Mouse (Mus musculus) heart, embryonic 11.5 days (tissue): Measurements from ENCODE around the gene CN725425. TPM values are rescaled to one million over a fixed set of nuclear protein-coding genes. Genes with fewer than 3 reads are reported as not detected.

Experiments
- ATAC-seq: fragments of 200-750 bp; cut with Nextera tagmentation; replicated peaks from 2 replicates; pipeline ENCODE4 v1.8.0; 2017; ENCODE audit warnings: moderate library complexity; ENCODE audit not compliant: insufficient number of reproducible peaks, low FRiP score, low TSS enrichment
- H3K27ac ChIP-seq: fragments of 300-500 bp; sonication (generic); 2 replicates; pipeline ENCODE4 v1.5.1; 2014; ENCODE audit warnings: mild to moderate bottlenecking, low read depth, low read length
- H3K27me3 ChIP-seq: fragments of 300-500 bp; sonication (generic); 2 replicates; pipeline ENCODE4 v1.6.1; 2014; ENCODE audit warnings: mild to moderate bottlenecking, low read length, mixed read lengths; ENCODE audit not compliant: control insufficient read depth, insufficient read depth
- H3K36me3 ChIP-seq: fragments of 300-500 bp; sonication (generic); 2 replicates; pipeline ENCODE4 v1.6.1; 2014; ENCODE audit warnings: mild to moderate bottlenecking, low read length, moderate library complexity, mixed read lengths; ENCODE audit not compliant: control insufficient read depth, insufficient read depth
- H3K4me1 ChIP-seq: fragments of 300-500 bp; sonication (generic); 2 replicates; pipeline ENCODE4 v1.6.1; 2014; ENCODE audit warnings: low read length; ENCODE audit not compliant: control insufficient read depth, insufficient read depth
- H3K4me2 ChIP-seq: fragments of 300-500 bp; sonication (generic); 2 replicates; pipeline ENCODE4 v1.6.1; 2014; ENCODE audit warnings: mild to moderate bottlenecking, moderate library complexity
- H3K4me3 ChIP-seq: fragments of 300-500 bp; sonication (generic); 2 replicates; pipeline ENCODE4 v1.5.1; 2014; ENCODE audit warnings: low read depth, low read length
- H3K9ac ChIP-seq: fragments of 300-500 bp; sonication (generic); 2 replicates; pipeline ENCODE4 v1.6.1; 2014; ENCODE audit warnings: mild to moderate bottlenecking, low read depth, low read length, moderate library complexity
- H3K9me3 ChIP-seq: fragments of 300-500 bp; sonication (generic); replicated peaks from 2 replicates; pipeline ENCODE4 v1.6.1; 2016; ENCODE audit warnings: low read length; ENCODE audit not compliant: control insufficient read depth
- WGBS: fragments of 180-500 bp; shearing (Covaris S2); extraction: QIAGEN DNeasy Blood & Tissue Kit; methylation state at CpG from one replicate; pipeline ENCODE4 v1.1.7; 2014; ENCODE audit not compliant: insufficient replicate concordance; 5-methylcytosine and 5-hydroxymethylcytosine counted together
- polyA plus RNA-seq: library from polyadenylated mRNA; unstranded; fragments of >200 nt; fragmentation: Nextera tagmentation; extraction: Ambion mirVana; gene quantifications from 2 replicates; pipeline ENCODE4 v1.2.1, GENCODE M21; 2014

The CN725425 gene
- polyA plus RNA-seq: not detected in 2 replicates

GRCm38 (mm10) chr15:91199256-91199905, at the start of gene CN725425:
Gene CN725425, plus strand, starts transcription at chr15:91199494.
- H3K9ac ChIP-seq: no peak within 1 kb of the TSS
- 85% methylated on average over 30 of the region's 30 CpGs for WGBS
- no peak for ATAC-seq
- no peaks in the 10 kb centered on the region for H3K9me3 ChIP-seq
- no peaks in the 10 kb centered on the region for H3K36me3 ChIP-seq
- H3K4me1 ChIP-seq: no peaks in the 10 kb centered on the region
- no peak within 1 kb of the TSS for H3K4me2 ChIP-seq
- no peak within 1 kb of the TSS for H3K4me3 ChIP-seq
- H3K27ac ChIP-seq: no peak within 1 kb of the TSS
- H3K27me3 ChIP-seq: no peaks in the 10 kb centered on the region

- no peaks in the 10 kb centered on the region for H3K4me1 ChIP-seq
- WGBS: 72% methylated on average over 1 of the region's 1 CpGs
Observed at GRCm38 (mm10) chr15:91152592-91152991, 46.7 kb upstream of the CN725425 start.

GRCm38 (mm10) chr15:91153311-91153710, 46.0 kb upstream of the CN725425 start:
- H3K4me1 ChIP-seq: no peaks in the 10 kb centered on the region
- ATAC-seq: no peak
- no peaks in the 10 kb centered on the region for H3K36me3 ChIP-seq
- WGBS: 73% methylated on average over 3 of the region's 3 CpGs
- H3K9me3 ChIP-seq: no peaks in the 10 kb centered on the region
- no peak overlapping the region for H3K4me3 ChIP-seq
- H3K27me3 ChIP-seq: no peaks in the 10 kb centered on the region
- H3K4me2 ChIP-seq: no peak overlapping the region
- no peak overlapping the region for H3K27ac ChIP-seq
- H3K9ac ChIP-seq: no peak overlapping the region

More at GRCm38 (mm10) chr15:91152592-91152991, 46.7 kb upstream of the CN725425 start:
- H3K27me3 ChIP-seq: no peaks in the 10 kb centered on the region
- H3K4me2 ChIP-seq: no peak overlapping the region
- no peak overlapping the region for H3K4me3 ChIP-seq
- ATAC-seq: no peak
- no peak overlapping the region for H3K9ac ChIP-seq
- no peaks in the 10 kb centered on the region for H3K36me3 ChIP-seq
- no peak overlapping the region for H3K27ac ChIP-seq
- no peaks in the 10 kb centered on the region for H3K9me3 ChIP-seq

- no peak for ATAC-seq
- H3K36me3 ChIP-seq: no peaks in the 10 kb centered on the region
- H3K9me3 ChIP-seq: no peaks in the 10 kb centered on the region
- H3K9ac ChIP-seq: no peak overlapping the region
- H3K27ac ChIP-seq: no peak overlapping the region
- no peaks in the 10 kb centered on the region for H3K27me3 ChIP-seq
- no peak overlapping the region for H3K4me3 ChIP-seq
- H3K4me2 ChIP-seq: no peak overlapping the region
- 75% methylated on average over 5 of the region's 5 CpGs for WGBS
- H3K4me1 ChIP-seq: no peaks in the 10 kb centered on the region
Observed at GRCm38 (mm10) chr15:91161153-91161552, 38.1 kb upstream of the CN725425 start.

GRCm38 (mm10) chr15:91163454-91163853, 35.8 kb upstream of the CN725425 start:
- no peaks in the 10 kb centered on the region for H3K27me3 ChIP-seq
- ATAC-seq: no peak
- H3K4me2 ChIP-seq: no peak overlapping the region
- H3K4me3 ChIP-seq: no peak overlapping the region
- no peaks in the 10 kb centered on the region for H3K36me3 ChIP-seq
- no peaks in the 10 kb centered on the region for H3K4me1 ChIP-seq
- no peaks in the 10 kb centered on the region for H3K9me3 ChIP-seq
- H3K9ac ChIP-seq: no peak overlapping the region
- 69% methylated on average over 2 of the region's 2 CpGs for WGBS
- no peak overlapping the region for H3K27ac ChIP-seq

GRCm38 (mm10) chr15:91165021-91165420, 34.3 kb upstream of the CN725425 start:
- Histone ChIP-seq H3K27me3 (no peaks in the 10 kb centered on the region), H3K4me3 (no peak overlapping the region), H3K4me2 (no peak overlapping the region), H3K36me3 (no peaks in the 10 kb centered on the region), H3K27ac (no peak overlapping the region), H3K4me1 (no peaks in the 10 kb centered on the region), H3K9ac (no peak overlapping the region), H3K9me3 (no peaks in the 10 kb centered on the region)
- no peak for ATAC-seq
- 4% methylated on average over 5 of the region's 5 CpGs for WGBS

- H3K9me3 ChIP-seq: no peaks in the 10 kb centered on the region
- H3K27ac ChIP-seq: no peak overlapping the region
- H3K27me3 ChIP-seq: no peaks in the 10 kb centered on the region
- no peak for ATAC-seq
- no peaks in the 10 kb centered on the region for H3K36me3 ChIP-seq
- no peak overlapping the region for H3K4me3 ChIP-seq
- no peak overlapping the region for H3K9ac ChIP-seq
- WGBS: 85% methylated on average over 13 of the region's 13 CpGs
- no peak overlapping the region for H3K4me2 ChIP-seq
- no peaks in the 10 kb centered on the region for H3K4me1 ChIP-seq
Observed at GRCm38 (mm10) chr15:91167850-91168562, 31.3 kb upstream of the CN725425 start.

- no peak for ATAC-seq
- Histone ChIP-seq H3K4me2 (no peak overlapping the region), H3K36me3 (no peaks in the 10 kb centered on the region), H3K9ac (no peak overlapping the region), H3K4me3 (no peak overlapping the region), H3K27me3 (no peaks in the 10 kb centered on the region), H3K27ac (no peak overlapping the region), H3K4me1 (no peaks in the 10 kb centered on the region), H3K9me3 (no peaks in the 10 kb centered on the region)
- WGBS: 83% methylated on average over 9 of the region's 9 CpGs
Observed at GRCm38 (mm10) chr15:91170602-91171328, 28.5 kb upstream of the CN725425 start.
